Mouse (Mus musculus): ENCODE measurements around the gene Aplp2.
A peak's percentile ranks its signal among the peaks of the same experiment; 100 is the strongest.
"Not testable (repeated sequence)": the region's sequence is repeated elsewhere in the genome, so short reads cannot be mapped to it uniquely, and the experiment has no call there.

The Aplp2 gene

DNA sequence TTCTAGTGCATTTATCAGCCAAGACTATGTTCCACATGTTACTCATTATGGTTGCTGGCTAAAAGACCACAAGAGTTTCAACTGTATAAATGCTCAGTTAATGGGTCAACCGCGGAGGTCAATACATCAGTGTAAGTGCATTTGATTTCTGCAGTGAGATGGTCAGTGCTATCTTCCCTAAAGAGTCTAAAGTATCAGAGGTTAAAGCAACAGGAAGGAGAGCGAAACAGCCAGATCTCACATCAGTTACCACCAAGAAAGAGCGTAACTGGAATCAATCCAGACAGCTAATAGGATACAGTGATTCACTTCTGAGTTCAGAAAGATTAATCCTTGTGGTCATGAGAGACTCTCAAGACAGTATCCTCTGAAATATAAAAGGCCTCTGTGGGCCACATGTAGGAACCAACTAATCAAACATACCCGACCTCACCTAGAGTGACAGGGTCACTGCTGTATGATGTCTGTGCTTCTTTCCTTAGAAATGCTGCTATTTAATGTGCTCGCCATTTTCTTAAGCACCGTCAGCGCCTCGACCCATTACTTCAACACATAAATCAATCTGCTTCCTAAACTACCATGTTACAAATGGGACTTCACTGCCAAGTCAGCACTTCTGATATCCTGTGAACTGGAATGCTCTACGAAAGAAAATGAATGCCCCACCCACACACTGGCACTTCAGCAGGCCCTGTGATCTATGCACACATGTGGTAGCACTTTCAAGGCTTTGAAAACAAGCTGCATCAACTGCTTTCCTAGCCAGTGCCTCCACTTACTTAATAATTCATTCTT lies 30.1 kb downstream of the Aplp2 start:
- DNase-seq (ENCODE audit: low read depth, low spot score): peak; percentile 84

DNA sequence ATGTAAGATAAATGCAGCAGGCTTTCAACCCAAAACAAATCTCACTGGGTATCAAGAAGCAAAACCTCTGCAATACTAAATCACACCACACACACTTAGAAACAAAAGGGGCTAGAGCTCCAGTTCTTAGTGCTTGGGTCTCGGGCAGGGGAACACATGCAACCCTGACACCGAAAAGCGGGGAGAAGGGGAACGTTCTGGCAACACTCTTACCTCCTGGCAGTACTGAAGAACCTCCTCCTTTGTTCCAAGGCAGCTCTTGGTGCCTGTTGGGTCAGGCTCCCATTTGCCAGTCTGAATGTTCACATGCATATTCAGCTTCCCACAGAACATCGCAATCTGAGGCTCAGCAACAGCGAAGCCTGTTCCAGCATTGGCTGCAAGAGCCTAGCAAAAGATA lies 33.9 kb downstream of the Aplp2 start:
- no peak for DNase-seq (ENCODE audit: low read depth, low spot score)

DNA sequence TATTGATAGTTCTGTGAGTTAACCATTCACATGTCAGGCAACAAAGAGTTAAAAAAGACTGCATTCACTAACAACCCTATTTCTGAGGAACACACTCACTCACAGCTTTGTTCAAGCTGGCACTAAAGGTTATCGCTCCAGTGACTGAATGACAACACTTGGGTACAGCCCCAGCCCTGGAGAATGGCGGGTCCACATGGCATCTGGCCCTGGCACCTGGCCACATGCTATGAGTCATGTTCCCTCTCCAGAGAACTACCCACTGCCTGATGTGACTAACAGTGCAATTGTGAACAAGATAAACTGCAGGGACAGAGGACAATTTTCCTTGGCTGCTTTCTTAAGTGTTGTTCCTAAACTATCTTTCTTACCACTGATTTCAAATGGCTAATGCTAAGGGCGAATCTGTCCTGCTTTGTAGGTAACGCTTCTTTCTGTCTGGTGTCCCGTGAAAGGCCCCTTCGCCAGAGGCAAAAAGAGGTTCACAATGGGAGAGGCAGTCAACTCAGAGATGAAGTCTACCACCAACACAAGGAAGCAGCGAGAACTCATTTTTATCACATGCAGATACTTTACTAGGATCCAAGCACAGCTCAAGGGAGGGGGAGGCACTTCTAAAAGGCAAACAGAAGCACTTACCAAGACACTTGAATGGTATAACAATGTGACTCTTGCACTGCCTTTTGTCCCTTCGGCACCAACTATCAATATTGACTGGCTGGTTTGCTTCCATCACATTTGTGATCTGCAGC lies 35.1 kb downstream of the Aplp2 start:
- DNase-seq (ENCODE audit: low read depth, low spot score): peak; percentile 83

DNA sequence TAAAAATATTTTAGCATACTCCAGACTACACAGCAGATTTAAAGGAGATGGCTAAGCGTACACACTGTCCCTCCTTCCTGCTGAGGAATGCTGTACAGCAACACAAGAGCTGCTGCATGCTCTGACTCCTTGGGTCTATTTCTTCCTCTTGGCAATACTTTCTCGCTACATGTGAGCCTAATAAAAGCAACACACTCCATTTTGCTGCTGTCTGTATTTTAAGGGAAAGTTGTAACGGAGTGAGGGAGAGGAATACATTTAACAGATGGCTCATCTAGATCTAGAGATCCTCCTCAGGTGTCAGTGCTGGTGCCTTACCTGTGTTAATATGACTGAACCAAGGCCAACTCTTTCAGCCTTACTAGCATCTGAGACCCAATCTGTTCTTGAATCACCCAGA lies 35.6 kb downstream of the Aplp2 start:
- DNase-seq (ENCODE audit: low read depth, low spot score): no peak

DNA sequence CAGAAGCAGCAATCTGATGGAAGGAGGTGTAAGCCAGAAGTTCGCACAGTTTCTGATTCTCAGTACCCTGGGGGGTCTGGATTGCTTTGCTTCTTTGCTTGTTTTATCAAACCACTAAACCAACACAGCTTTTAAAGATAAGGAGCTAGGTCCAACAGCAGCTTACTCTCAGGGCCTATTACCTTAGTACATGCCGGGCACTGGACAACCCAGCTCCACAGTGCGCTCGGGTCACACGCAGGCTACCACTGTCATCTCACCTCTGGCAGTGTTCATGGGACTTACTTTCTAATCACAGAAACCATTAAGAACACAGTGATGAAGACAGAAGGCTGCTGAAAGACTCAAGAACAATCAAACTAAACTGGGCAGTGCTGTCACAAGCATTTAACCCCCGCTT lies 36.3 kb downstream of the Aplp2 start:
- DNase-seq (ENCODE audit: low read depth, low spot score): no peak

DNA sequence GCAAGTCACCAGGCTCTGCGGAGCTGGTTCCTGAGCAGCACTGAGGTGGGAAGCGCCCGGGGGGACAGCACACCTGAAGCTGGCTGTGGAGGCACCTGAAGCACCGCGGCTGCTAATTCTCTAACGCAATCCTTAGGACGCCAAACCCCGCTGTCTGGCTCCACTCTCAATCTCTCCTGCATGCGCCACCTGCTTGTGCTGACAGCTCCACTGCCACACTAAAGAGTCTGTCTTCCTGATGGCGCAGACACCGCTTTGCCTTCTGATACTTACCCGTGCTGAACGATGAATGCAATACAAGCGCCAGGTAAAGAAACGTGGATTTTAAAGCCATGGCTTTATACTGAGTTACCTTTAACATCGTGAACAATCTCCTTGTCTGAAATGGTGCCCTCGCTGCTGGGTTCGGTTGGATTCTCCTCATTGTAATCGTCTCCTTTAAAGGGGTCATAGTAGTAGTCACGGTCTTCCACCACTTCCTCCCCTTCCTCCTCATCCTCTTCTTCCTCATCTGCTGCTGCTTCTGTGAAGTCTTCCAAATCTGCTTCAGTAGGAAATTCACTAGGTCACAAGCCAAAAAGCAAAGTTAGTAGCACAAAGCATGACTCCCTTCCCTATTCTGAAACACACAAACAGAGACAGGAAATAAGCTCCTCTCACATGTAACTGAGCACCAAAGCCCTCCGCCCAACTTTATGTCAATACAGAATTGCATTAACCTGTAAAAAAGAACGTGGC lies 43.1 kb downstream of the Aplp2 start:
- DNase-seq (ENCODE audit: low read depth, low spot score): no peak

DNA sequence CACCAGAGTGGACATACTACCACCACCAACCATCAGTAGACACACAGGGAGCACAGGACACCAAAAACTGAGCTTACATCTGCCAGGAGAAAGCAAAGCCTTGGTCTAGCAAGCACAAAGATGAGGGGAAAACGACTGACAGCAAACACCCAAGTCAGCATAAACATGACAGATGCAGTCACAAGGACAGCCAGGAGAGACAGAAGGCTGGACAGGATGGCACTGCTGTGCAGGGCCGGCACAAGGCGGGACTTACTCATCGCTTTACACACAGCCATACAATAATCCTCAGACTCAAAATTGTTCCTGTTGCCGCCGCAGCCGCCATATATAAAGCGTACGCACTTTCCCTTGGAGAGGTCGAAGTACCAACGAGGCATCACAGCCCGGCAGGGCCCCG lies 44.3 kb downstream of the Aplp2 start:
- no peak for DNase-seq (ENCODE audit: low read depth, low spot score)

DNA sequence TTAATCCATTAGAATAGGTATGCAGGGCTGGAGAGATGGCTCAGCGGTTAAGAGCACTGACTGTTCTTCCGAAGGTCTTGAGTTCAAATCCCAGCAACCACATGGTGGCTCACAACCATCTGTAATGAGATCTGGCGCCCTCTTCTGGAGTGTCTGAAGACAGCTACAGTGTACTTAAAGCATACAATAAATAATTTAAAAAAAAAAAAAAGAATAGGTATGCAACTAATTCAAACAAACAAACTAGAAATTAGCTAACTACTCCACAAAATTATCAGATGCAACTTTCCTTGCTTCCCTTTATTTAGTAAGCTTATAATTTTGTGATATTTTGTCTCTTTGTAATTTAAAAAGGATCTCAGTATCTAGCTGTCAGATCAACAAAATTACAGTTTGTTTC lies 46.1 kb downstream of the Aplp2 start:
- not testable (repeated sequence) for DNase-seq (ENCODE audit: low read depth, low spot score)

DNA sequence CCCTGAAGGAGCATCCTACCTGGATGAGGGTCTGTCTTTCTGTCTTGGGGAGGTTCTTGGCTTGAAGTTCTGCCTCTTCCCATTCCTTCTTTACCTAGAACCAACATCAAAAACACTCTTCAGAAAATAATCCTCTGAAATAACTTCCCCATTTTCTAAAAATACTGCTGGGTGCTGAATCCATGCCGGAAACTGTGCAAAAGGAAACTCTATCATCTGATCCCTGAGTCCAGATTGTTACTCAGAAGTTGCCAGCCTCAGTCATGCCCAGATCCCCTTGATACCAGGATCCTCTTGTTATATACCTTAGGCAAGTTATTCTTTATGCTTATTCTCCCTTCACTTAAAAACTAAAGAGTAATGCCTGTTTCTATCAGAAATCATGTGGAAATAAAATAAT lies 48.3 kb downstream of the Aplp2 start:
- no peak for DNase-seq (ENCODE audit: low read depth, low spot score)

DNA sequence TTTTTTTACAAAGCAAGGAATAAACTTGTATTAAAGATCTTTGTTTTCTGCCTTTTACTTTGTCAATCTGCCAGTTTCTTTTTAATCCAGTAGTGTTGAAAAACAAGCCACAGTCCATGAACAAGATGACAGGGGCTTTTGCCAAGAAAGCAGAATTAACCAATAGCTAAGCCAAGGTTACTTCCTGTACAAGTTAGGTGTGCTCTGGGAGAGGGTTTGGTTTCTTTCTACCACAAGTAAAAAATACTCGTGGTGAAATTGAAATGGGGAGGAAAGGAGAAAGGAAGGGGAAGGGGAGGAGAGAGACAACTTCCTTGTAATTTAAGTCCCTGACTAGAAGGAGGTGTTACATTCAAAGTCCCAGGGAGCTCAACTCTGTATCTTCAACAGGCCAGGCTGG lies 48.7 kb downstream of the Aplp2 start:
- no peak for DNase-seq (ENCODE audit: low read depth, low spot score)

DNA sequence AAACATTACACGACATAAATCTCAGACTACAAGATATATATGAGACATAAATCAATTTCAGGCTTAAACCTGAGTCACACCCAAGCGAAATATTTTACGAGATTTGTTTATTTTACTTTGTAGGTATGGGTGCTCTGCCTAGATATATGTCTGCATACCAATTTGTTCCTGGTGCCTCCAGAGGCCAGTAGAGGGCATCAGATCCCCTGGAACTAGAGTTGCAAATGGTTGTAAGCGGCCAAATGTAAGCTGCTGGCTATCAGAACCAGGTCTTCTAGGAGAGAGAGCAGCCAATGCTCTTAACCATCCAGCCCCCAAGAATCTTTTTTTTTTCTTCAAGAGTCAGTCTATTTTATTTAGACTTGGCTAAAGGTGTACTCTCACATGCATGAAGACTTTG lies 51.7 kb downstream of the Aplp2 start:
- DNase-seq (ENCODE audit: low read depth, low spot score): peak; percentile 60

DNA sequence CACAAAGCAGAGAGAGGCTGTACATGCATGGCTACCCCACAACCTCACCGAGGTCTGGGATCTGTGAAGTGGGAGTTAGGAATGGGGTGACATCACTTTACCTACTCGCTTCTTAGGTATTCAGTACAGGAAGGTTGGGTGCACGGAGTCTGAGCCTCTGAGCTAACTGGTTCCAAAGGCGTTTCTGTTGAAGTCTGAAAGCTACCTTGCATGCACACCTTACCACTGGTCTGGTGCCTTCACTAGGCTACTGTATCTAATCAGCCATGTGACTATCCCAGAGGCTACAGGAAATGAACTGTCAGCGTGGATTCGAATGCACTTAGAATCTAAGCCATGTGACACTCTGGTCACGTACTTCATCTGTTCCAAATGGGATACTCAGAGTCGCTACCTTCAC lies 55.0 kb downstream of the Aplp2 start:
- DNase-seq (ENCODE audit: low read depth, low spot score): no peak

DNA sequence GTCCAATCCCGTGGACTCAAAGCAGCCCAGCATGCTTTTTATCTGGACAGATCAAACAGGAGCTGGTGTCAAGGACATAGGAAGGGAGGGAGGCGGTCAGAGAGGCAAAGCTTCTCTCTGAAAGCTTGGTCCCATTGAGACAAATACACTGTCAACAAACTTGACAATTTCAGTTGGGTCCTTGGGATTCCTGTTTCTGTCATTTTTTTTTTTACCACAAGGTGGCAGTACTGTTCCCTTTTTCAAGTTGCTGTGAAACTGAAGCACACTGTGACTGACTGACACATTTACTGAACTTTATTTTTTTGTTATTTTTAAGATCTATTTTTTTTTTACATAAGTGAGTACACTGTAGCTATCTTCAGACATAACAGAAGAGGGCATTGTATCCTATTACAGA lies 60.6 kb downstream of the Aplp2 start:
- DNase-seq (ENCODE audit: low read depth, low spot score): peak; percentile 83

DNA sequence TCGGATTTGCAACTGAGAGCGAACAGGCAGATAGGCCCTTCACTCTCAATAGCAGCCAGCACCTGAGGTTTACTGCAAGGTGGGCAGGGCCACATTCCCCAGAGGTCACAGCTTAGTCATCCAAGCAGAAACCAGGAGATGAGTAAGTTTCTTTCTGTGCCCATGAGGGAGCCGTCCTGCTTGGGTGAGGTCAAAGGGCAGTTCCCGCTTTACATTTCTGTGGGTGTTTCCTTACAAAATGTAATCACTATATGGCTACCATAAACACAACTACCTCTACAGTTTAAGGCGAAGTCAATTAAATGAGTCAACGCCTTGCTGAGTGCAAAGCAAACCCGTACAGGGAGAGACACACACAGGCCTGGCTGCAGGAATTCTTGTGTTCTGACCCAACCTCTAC lies 63.5 kb downstream of the Aplp2 start:
- peak; percentile 14 for DNase-seq (ENCODE audit: low read depth, low spot score)

DNA sequence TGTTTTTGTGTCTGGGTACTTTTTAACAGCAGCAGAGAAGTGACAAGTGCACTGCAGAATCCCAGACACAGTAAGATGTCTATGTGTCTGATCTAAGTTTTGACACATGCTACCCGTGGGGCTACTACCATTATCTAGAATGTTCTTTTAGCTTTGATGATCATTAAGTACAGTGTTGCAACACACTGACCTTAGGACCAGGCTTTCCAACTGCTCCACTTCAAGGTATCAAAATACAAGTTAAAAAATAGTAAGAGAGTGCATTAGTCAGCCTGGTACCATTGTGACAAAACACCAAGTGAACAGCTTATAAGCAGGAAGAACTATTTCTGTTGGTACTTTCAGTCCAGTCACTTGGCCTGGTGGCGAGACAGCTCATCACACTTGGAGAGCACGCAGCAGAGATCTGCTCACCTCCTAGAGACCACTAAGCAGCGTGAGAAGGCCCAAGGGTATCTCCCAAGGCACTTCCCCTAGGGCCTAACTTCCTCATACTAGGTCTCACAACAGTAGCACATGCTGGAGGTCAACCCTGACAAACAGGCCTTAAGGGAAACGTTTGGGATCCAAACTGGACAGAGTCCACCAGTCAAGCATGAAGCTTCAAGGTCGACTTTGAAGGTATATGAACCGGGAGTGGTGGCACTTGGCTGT lies 66.2 kb downstream of the Aplp2 start:
- DNase-seq (ENCODE audit: low read depth, low spot score): no peak

DNA sequence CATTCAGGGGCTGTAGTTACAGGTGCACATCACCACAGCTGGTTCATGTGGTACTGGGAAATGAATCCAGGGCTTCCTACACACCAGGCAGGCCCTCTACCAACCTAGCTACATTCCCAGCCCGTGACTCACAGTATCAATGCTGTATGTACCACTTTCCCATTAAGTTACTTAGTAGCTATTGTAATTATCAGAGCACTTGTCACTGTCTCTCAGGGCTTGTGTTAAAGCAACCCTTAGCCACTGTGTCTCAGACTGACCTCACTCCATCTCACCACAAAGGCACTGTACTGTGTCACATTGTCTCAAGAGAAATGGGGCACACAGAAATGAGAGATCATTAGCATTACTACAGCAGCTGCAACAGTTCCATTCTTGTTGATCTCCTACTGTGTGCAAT lies 68.7 kb downstream of the Aplp2 start:
- no peak for DNase-seq (ENCODE audit: low read depth, low spot score)

DNA sequence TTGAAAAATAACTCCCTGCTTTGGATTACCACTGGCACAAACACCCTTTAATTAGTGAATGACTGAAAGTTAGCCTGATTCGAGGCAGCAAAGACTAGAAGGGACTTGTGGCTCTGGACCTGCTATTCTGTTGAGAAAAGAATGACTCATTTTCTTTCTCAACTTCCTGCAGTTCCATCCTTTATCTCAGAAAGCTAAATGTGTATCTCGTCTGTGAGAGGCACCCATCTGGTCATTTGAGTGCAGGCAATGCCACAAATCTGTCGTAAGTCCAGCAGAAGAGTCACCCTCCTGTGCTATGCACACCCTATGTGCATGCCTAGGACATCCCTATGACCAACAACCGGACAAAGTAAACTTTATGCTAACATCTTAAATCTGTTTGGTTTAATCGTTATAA lies 78.5 kb downstream of the Aplp2 start:
- DNase-seq (ENCODE audit: low read depth, low spot score): no peak

DNA sequence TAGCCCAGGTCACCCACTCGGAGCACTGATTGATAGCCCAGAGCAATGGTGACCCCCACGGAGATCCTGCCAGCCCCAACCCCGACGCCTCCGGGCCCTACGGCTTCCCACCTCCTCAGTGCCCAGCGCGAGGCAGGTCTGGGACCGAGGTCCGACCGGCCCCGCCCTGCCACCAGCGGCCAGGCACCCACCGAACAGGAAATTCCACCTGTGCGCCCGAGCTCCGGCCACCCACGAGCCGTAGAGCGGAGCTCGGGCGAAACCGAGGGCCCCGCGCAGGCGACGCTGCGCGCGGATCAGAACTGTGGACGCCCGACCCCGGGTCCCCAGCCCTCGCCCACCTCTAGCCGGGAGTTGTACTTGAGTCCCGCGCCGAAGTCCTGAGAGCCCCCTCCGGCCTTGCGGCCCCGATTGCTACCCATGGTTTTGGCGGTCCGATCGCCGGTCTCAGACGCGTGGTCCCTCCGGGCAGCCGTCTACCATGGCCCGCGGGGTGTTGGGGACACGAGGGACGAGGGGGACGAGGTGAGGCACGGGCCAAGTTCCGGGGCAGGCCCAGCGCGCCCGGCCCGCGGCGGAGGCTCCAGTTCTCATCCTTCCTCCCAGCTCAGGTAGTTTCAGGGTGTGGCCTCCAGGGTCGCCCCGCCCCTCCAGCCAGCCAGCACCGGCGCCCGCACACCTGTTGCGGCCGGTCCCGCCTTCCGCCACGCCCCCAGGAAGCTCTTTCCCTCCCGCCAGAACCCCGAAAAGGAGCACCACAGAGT lies 80.2 kb downstream of the Aplp2 start, which contains the start of gene St14:
TSS of gene St14 (minus strand) at position 649 of the 764 bp plus-strand sequence.
- DNase-seq (ENCODE audit: low read depth, low spot score): no peak

DNA sequence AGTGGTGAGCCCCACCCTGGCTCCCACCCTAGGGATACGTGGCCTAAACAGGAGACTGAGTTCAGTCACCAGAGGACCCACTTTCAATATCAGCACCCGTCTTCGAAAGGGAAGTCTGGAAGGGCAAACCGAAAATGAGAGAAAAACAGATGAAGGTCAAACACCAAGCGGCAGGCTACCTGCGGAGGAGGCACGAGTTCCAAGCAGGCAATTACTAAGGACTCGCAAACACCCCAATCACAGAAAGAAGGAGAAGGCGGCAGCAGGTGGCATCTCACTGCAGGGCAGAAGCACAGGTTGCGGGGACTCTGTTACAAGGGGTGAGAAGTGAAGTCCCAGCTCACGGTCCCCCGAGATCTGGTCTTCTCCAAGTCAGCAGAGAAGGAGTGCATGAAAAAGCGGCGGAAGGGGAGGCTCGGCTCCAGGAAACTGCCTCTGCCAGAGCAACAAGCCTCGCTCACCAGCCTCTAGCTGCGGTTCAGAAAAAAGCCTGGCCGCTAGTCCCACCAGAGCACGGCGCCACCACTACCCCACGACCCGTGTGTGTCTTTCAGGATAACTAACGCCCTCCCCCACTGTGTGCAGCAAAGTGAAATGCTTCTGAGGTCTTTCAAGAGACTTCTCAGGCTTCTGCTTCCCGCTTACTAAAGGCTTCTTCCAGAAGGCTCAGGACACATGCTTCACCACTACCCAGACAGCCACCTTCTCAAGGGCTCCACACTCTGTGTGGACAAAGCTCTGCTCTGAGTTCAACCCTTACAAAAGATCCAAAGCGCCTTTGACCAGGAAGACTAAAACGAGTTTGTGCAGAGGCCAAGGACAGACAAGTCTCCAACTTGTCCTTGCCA lies 81.0 kb downstream of the Aplp2 start:
- DNase-seq (ENCODE audit: low read depth, low spot score): no peak

DNA sequence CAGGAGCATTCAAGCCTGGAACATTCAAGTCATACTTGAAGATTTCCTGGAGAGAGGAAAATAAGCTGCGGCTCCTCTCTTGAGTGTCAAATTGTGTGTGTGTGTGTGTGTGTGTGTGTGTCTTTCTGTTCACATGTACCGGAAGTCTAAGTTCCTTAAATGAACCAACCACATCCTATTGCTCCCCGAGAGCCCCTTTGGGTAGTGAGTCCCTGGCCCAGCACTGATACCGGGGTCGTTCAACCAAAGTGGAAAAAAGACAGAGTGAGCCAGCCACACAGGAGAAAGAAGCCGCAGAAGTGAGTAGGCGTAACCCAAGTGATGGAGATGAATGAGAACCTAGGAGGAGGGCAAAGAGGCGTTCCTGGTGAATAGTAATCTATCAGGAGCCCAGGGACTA lies 81.7 kb downstream of the Aplp2 start:
- DNase-seq (ENCODE audit: low read depth, low spot score): no peak
